Mouse (Mus musculus) ES-E14 (cell line): ENCODE measurements around the gene Tjp2. TPM values are rescaled to one million over a fixed set of nuclear protein-coding genes. Genes with fewer than 3 reads are reported as not detected.

Experiments used
- DNase-seq: peaks from one replicate; pipeline ENCODE4 v3.0.0-alpha.2; 2013; ENCODE audit warnings: low read depth, low spot score
- H3K27ac ChIP-seq: 2 replicates; pipeline ENCODE4 v1.5.1; 2012; ENCODE audit warnings: low read depth, mild to moderate bottlenecking, low read length, moderate library complexity, mixed read lengths; ENCODE audit not compliant: poor library complexity, insufficient read depth, severe bottlenecking
- H3K36me3 ChIP-seq: 2 replicates; pipeline ENCODE4 v1.6.1; 2012; ENCODE audit warnings: mild to moderate bottlenecking, low read length, moderate library complexity, mixed read lengths; ENCODE audit not compliant: control insufficient read depth, poor library complexity, insufficient read depth, severe bottlenecking
- H3K4me1 ChIP-seq, 2 experiments: fragments of 150-350 bp in 1 of 2; sonication (generic) in 1 of 2; 2 replicates each; pipeline ENCODE4 v1.6.1; 2012; ENCODE audit warnings: low read length in 2 of 2, mild to moderate bottlenecking in 1 of 2, mixed read lengths in 1 of 2; ENCODE audit not compliant: control insufficient read depth in 2 of 2, insufficient read depth in 2 of 2, poor library complexity in 1 of 2
- H3K4me3 ChIP-seq, 2 experiments: fragments of 150-350 bp in 1 of 2; sonication (generic) in 1 of 2; 2 replicates each; pipeline ENCODE4 v1.5.1; 2012; ENCODE audit warnings: low read length in 2 of 2, low read depth in 1 of 2, mild to moderate bottlenecking in 1 of 2, mixed read lengths in 1 of 2; ENCODE audit not compliant: insufficient read depth in 1 of 2, poor library complexity in 1 of 2, severe bottlenecking in 1 of 2
- H3K9ac ChIP-seq: 2 replicates; pipeline ENCODE4 v1.6.1; 2012; ENCODE audit warnings: low read depth, mild to moderate bottlenecking, low read length, mixed read lengths; ENCODE audit not compliant: poor library complexity, insufficient read depth, severe bottlenecking
- H3K9me3 ChIP-seq: fragments of 150-350 bp; sonication (generic); 2 replicates; pipeline ENCODE4 v1.6.1; 2012; ENCODE audit warnings: low read depth, mild to moderate bottlenecking, low read length; ENCODE audit not compliant: control insufficient read depth, insufficient read depth
- CHD2 ChIP-seq: IDR thresholded peaks from 2 replicates; pipeline ENCODE4 v1.6.1; 2014; ENCODE audit warnings: mild to moderate bottlenecking, low read depth, low read length, inconsistent platforms
- HCFC1 ChIP-seq: IDR thresholded peaks from 2 replicates; pipeline ENCODE4 v1.6.1; 2012; ENCODE audit warnings: low read length, inconsistent platforms, borderline replicate concordance; ENCODE audit not compliant: insufficient read depth
- MAFK ChIP-seq: IDR thresholded peaks from 2 replicates; pipeline ENCODE4 v1.6.1; 2014; ENCODE audit warnings: mild to moderate bottlenecking, low read depth, low read length, inconsistent platforms; ENCODE audit not compliant: insufficient read depth
- ZC3H11A ChIP-seq: IDR thresholded peaks from 2 replicates; pipeline ENCODE4 v1.6.1; 2012; ENCODE audit warnings: low read depth, mild to moderate bottlenecking, inconsistent platforms, low read length, borderline replicate concordance
- ZNF384 ChIP-seq: IDR thresholded peaks from 2 replicates; pipeline ENCODE4 v1.6.1; 2012; ENCODE audit warnings: low read depth, low read length, inconsistent platforms
- in situ Hi-C, 2 experiments: fragments of 600-800 bp; cut with MboI; formaldehyde crosslinking; loops; one replicate each; pipeline ENCODE4 v1.15.1; 2025; ENCODE audit warnings: low sequenced_read_pairs in 2 of 2, inconsistent platforms in 1 of 2; ENCODE audit not compliant: unreplicated experiment in 2 of 2
- total RNA-seq: library from RNA; depleted of rRNA; stranded (reverse); fragments of 300-350 nt; gene quantifications from 2 replicates; pipeline ENCODE4 v1.2.3, GENCODE M21; 2012

The Tjp2 gene
- total RNA-seq, 1 experiment, result 97.3 TPM

DNA sequence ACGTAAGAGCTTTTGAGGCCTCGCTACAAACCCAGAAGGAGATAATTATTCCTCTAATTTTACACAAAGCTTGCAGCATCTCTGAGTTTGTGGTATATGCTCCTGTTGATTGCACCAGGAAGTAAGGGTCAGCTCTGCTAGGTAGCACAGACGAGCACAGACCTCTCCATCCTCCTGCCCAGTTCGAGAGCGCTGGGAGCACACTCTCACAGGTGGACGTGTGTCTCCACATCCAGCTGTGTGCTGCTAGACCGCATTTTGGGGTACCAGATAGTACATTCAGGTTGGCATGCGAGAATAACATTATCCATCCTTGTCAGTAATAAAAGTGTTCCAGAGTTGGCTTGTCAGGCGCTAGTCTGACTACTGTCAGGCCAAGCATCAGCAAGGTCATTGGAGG is 5.8 kb downstream of the Tjp2 start:
- TF ChIP-seq CHD2 (no peak), ZC3H11A (no peak), ZNF384 (no peak), MAFK (no peak), HCFC1 (no peak)
- no peak overlapping the region; the same call in 1 of the 2 replicates for H3K27ac ChIP-seq
- in situ Hi-C loops, result no loop called here

GRCm38 (mm10) chr19:24218291-24218690 is 6.5 kb downstream of the Tjp2 start:
- Histone ChIP-seq H3K9ac (no peak overlapping the region), H3K4me3 (peak overlapping the region in 1 of 2 experiments; percentile 19; a peak in 1 of 4 replicates), H3K4me1 (peaks cover 17 to 22% of the 10 kb centered on the region in 2 experiments), H3K9me3 (no peaks in the 10 kb centered on the region), H3K36me3 (peaks cover under 1% of the 10 kb centered on the region; the same call in 1 of the 2 replicates), H3K27ac (peak overlapping the region; percentile 37; the same call in 1 of the 2 replicates)
- 0 out of 2 replicates have a peak, but pooled peaks have one; percentile 20 for TF ChIP-seq ZNF384
- no peak for TF ChIP-seq HCFC1
- no peak for TF ChIP-seq MAFK
- no peak for DNase-seq
- in situ Hi-C loops, result no loop called here

More for the DNA sequence above, 5.8 kb downstream of the Tjp2 start:
- peaks cover 13 to 18% of the 10 kb centered on the region in 2 experiments for H3K4me1 ChIP-seq
- no peaks in the 10 kb centered on the region; the same call in 1 of the 2 replicates for H3K36me3 ChIP-seq
- H3K9ac ChIP-seq, result no peak overlapping the region; the same call in 1 of the 2 replicates
- H3K9me3 ChIP-seq, result no peaks in the 10 kb centered on the region
- no peak for DNase-seq
- H3K4me3 ChIP-seq, result no peak overlapping the region

DNA sequence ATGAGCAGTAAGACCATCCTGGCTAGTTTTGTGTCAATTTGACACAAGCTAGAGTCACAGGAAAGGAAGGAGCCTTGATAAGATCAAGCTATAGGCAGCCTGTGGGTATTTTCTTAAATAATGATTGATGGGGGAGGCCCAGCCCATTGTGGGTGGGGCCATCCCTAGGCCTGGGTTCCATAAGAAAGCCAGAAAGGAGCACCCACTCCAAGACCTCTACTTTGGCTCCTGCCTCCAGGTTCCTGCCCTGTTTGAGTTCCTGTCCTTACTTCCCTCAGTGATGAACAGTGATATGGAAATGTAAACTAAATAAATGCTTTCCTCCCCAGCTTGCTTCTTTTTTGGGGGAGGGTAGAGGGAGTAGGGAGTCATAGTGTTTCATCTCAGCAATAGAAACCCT is 7.0 kb downstream of the Tjp2 start:
- Histone ChIP-seq H3K4me1 (peaks cover 17 to 27% of the 10 kb centered on the region in 2 experiments), H3K36me3 (peaks cover 2% of the 10 kb centered on the region; the same call in 1 of the 2 replicates), H3K4me3 (peak overlapping the region in 1 of 2 experiments; percentile 19; a peak in 1 of 4 replicates), H3K9ac (no peak overlapping the region), H3K27ac (peak overlapping the region; percentile 37; the same call in 1 of the 2 replicates), H3K9me3 (no peaks in the 10 kb centered on the region)
- TF ChIP-seq CHD2, result no peak
- in situ Hi-C loops, result no loop called here
- DNase-seq, result no peak

- Histone ChIP-seq H3K36me3 (peaks cover 2% of the 10 kb centered on the region; the same call in 1 of the 2 replicates), H3K27ac (no peak overlapping the region), H3K4me3 (no peak overlapping the region), H3K4me1 (peaks cover 20 to 27% of the 10 kb centered on the region in 2 experiments), H3K9me3 (no peaks in the 10 kb centered on the region), H3K9ac (no peak overlapping the region)
- DNase-seq, result no peak
- TF ChIP-seq HCFC1, result no peak
- no peak for TF ChIP-seq MAFK
- no peak for TF ChIP-seq ZC3H11A
- TF ChIP-seq CHD2, result no peak
- no peak for TF ChIP-seq ZNF384
- in situ Hi-C loops, result no loop called here
These were observed 8.1 kb downstream of the Tjp2 start for GRCm38 (mm10) chr19:24216771-24217170.

GRCm38 (mm10) chr19:24214939-24215338 is 9.9 kb downstream of the Tjp2 start:
- Histone ChIP-seq H3K27ac (no peak overlapping the region), H3K4me1 (peaks cover 16 to 35% of the 10 kb centered on the region in 2 experiments), H3K9me3 (no peaks in the 10 kb centered on the region), H3K4me3 (no peak overlapping the region), H3K36me3 (peaks cover 2% of the 10 kb centered on the region; the same call in 1 of the 2 replicates), H3K9ac (no peak overlapping the region)
- in situ Hi-C loops, result no loop called here
- DNase-seq, result no peak
- TF ChIP-seq MAFK (no peak), ZNF384 (no peak), CHD2 (no peak), ZC3H11A (no peak), HCFC1 (no peak)
